Mouse (Mus musculus): Measurements from ENCODE around the gene Psmd8. TPM values are rescaled to one million over a fixed set of nuclear protein-coding genes. Genes with fewer than 3 reads are reported as not detected.

Gene Psmd8
- 190 TPM for polyA plus RNA-seq (2015; fragmentation: Illumina TruSeq; extraction: RNeasy Lipid Tissue Mini Kit (QIAGEN cat#74804); ENCODE audit: low read depth, low replicate concordance)

GRCm38 (mm10) chr7:29180077-29180853 is at the start of gene Psmd8:
Gene Psmd8, minus strand, starts transcription at chr7:29180701.

GRCm38 (mm10) chr7:29213675-29214082 is 33.2 kb upstream of the Psmd8 start, which contains the start of gene Catsperg1:
Gene Catsperg1, minus strand, starts transcription at chr7:29214035.

GRCm38 (mm10) chr7:29170066-29170754 is 10.3 kb downstream of the Psmd8 start, which contains the start of the genes Ggn and Spred3:
Gene Ggn, plus strand, starts transcription at chr7:29170210.
Gene Spred3, minus strand, starts transcription at chr7:29170411.

GRCm38 (mm10) chr7:29155838-29156782 is 24.4 kb downstream of the Psmd8 start, which contains the start of gene Fam98c:
Gene Fam98c, minus strand, starts transcription at chr7:29156234.

GRCm38 (mm10) chr7:29134693-29135386 is 45.7 kb downstream of the Psmd8 start, which contains the start of gene Rasgrp4:
Gene Rasgrp4, plus strand, starts transcription at chr7:29134851.

GRCm38 (mm10) chr7:29124970-29125369 is 55.5 kb downstream of the Psmd8 start, which contains the start of gene Ryr1:
Gene Ryr1, minus strand, starts transcription at chr7:29125179.

Other genes with a start within 250 kb of the Psmd8 start
- gene Actn4, start 218.4 kb downstream of the Psmd8 start, polyA plus RNA-seq (2015; fragmentation: Illumina TruSeq; extraction: RNeasy Lipid Tissue Mini Kit (QIAGEN cat#74804); ENCODE audit: low read depth, low replicate concordance) = 128 TPM
- 330 TPM for gene Eif3k, start 198.8 kb downstream of the Psmd8 start, polyA plus RNA-seq (2015; fragmentation: Illumina TruSeq; extraction: RNeasy Lipid Tissue Mini Kit (QIAGEN cat#74804); ENCODE audit: low read depth, low replicate concordance)
- 1.8 TPM for gene Map4k1, start 198.7 kb downstream of the Psmd8 start, polyA plus RNA-seq (2015; fragmentation: Illumina TruSeq; extraction: RNeasy Lipid Tissue Mini Kit (QIAGEN cat#74804); ENCODE audit: low read depth, low replicate concordance)
- gene Ryr1, start 55.5 kb downstream of the Psmd8 start, polyA plus RNA-seq (2015; fragmentation: Illumina TruSeq; extraction: RNeasy Lipid Tissue Mini Kit (QIAGEN cat#74804); ENCODE audit: low read depth, low replicate concordance) = 4.4 TPM
- gene Rasgrp4, start 45.9 kb downstream of the Psmd8 start, polyA plus RNA-seq (2015; fragmentation: Illumina TruSeq; extraction: RNeasy Lipid Tissue Mini Kit (QIAGEN cat#74804); ENCODE audit: low read depth, low replicate concordance) = 0.70 TPM
- 41.6 TPM for gene Fam98c, start 24.5 kb downstream of the Psmd8 start, polyA plus RNA-seq (2015; fragmentation: Illumina TruSeq; extraction: RNeasy Lipid Tissue Mini Kit (QIAGEN cat#74804); ENCODE audit: low read depth, low replicate concordance)
- 0.79 TPM for gene Ggn, start 10.5 kb downstream of the Psmd8 start, polyA plus RNA-seq (2015; fragmentation: Illumina TruSeq; extraction: RNeasy Lipid Tissue Mini Kit (QIAGEN cat#74804); ENCODE audit: low read depth, low replicate concordance)
- gene Spred3, start 10.3 kb downstream of the Psmd8 start, polyA plus RNA-seq (2015; fragmentation: Illumina TruSeq; extraction: RNeasy Lipid Tissue Mini Kit (QIAGEN cat#74804); ENCODE audit: low read depth, low replicate concordance) = 36.0 TPM
- 0.97 TPM for gene Catsperg1, start 33.3 kb upstream of the Psmd8 start, polyA plus RNA-seq (2015; fragmentation: Illumina TruSeq; extraction: RNeasy Lipid Tissue Mini Kit (QIAGEN cat#74804); ENCODE audit: low read depth, low replicate concordance)
- 2.0 TPM for gene Kcnk6, start 51.8 kb upstream of the Psmd8 start, polyA plus RNA-seq (2015; fragmentation: Illumina TruSeq; extraction: RNeasy Lipid Tissue Mini Kit (QIAGEN cat#74804); ENCODE audit: low read depth, low replicate concordance)
- gene Yif1b, start 57.6 kb upstream of the Psmd8 start, polyA plus RNA-seq (2015; fragmentation: Illumina TruSeq; extraction: RNeasy Lipid Tissue Mini Kit (QIAGEN cat#74804); ENCODE audit: low read depth, low replicate concordance) = 63.2 TPM
- gene 2200002D01Rik, start 67.8 kb upstream of the Psmd8 start, polyA plus RNA-seq (2015; fragmentation: Illumina TruSeq; extraction: RNeasy Lipid Tissue Mini Kit (QIAGEN cat#74804); ENCODE audit: low read depth, low replicate concordance) = not detected
- gene Spint2, start 101.2 kb upstream of the Psmd8 start, polyA plus RNA-seq (2015; fragmentation: Illumina TruSeq; extraction: RNeasy Lipid Tissue Mini Kit (QIAGEN cat#74804); ENCODE audit: low read depth, low replicate concordance) = 24.8 TPM
- gene Ppp1r14a, start 108.6 kb upstream of the Psmd8 start, polyA plus RNA-seq (2015; fragmentation: Illumina TruSeq; extraction: RNeasy Lipid Tissue Mini Kit (QIAGEN cat#74804); ENCODE audit: low read depth, low replicate concordance) = 35.7 TPM
- 69.6 TPM for gene Dpf1, start 123.2 kb upstream of the Psmd8 start, polyA plus RNA-seq (2015; fragmentation: Illumina TruSeq; extraction: RNeasy Lipid Tissue Mini Kit (QIAGEN cat#74804); ENCODE audit: low read depth, low replicate concordance)